Mouse (Mus musculus) hindbrain, embryonic 16.5 days (tissue): Measurements from ENCODE around the gene Prokr2. TPM values are rescaled to one million over a fixed set of nuclear protein-coding genes. Genes with fewer than 3 reads are reported as not detected.
"Not testable (repeated sequence)": the region's sequence is repeated elsewhere in the genome, so short reads cannot be mapped to it uniquely, and the experiment has no call there.

ENCODE experiments used
- ATAC-seq: fragments of 200-750 bp; cut with Nextera tagmentation; 2 replicates; pipeline ENCODE4 v1.8.0; 2017; ENCODE audit warnings: moderate TSS enrichment, moderate library complexity
- H3K27ac ChIP-seq: fragments of 300-500 bp; sonication (generic); 2 replicates; pipeline ENCODE4 v1.5.1; 2014; ENCODE audit warnings: low read depth, mild to moderate bottlenecking, control low read depth, low read length, moderate library complexity
- H3K27me3 ChIP-seq: fragments of 300-500 bp; sonication (generic); replicated peaks from 2 replicates; pipeline ENCODE4 v1.6.1; 2014; ENCODE audit warnings: low read length; ENCODE audit not compliant: control insufficient read depth, insufficient read depth
- H3K36me3 ChIP-seq: fragments of 300-500 bp; sonication (generic); 2 replicates; pipeline ENCODE4 v1.6.1; 2014; ENCODE audit warnings: mild to moderate bottlenecking, low read length, moderate library complexity, mixed read lengths; ENCODE audit not compliant: control insufficient read depth, insufficient read depth
- H3K4me1 ChIP-seq: fragments of 300-500 bp; sonication (generic); 2 replicates; pipeline ENCODE4 v1.6.1; 2014; ENCODE audit warnings: low read depth, low read length; ENCODE audit not compliant: control insufficient read depth, insufficient read depth
- H3K4me2 ChIP-seq: fragments of 300-500 bp; sonication (generic); 2 replicates; pipeline ENCODE4 v1.6.1; 2014; ENCODE audit warnings: mild to moderate bottlenecking, low read length, control low read depth, moderate library complexity
- H3K4me3 ChIP-seq: fragments of 300-500 bp; sonication (generic); 2 replicates; pipeline ENCODE4 v1.5.1; 2014; ENCODE audit warnings: mild to moderate bottlenecking, low read length, control low read depth, moderate library complexity
- H3K9ac ChIP-seq: fragments of 300-500 bp; sonication (generic); 2 replicates; pipeline ENCODE4 v1.6.1; 2014; ENCODE audit warnings: low read depth, mild to moderate bottlenecking, control low read depth, low read length, moderate library complexity
- H3K9me3 ChIP-seq: fragments of 300-500 bp; sonication (generic); 2 replicates; pipeline ENCODE4 v1.6.1; 2014; ENCODE audit warnings: mild to moderate bottlenecking, low read length, moderate library complexity; ENCODE audit not compliant: control insufficient read depth
- WGBS: fragments of 180-500 bp; shearing (Covaris S2); extraction: QIAGEN DNeasy Blood & Tissue Kit; methylation state at CpG from one replicate; pipeline ENCODE4 v1.1.7; 2014; 5-methylcytosine and 5-hydroxymethylcytosine counted together
- polyA plus RNA-seq: library from polyadenylated mRNA; unstranded; fragments of >200 nt; fragmentation: Nextera tagmentation; extraction: Ambion mirVana; gene quantifications from 2 replicates; pipeline ENCODE4 v1.2.1, GENCODE M21; 2015

Gene Prokr2
- polyA plus RNA-seq, 1 experiment from 2014 or later = 4.0 TPM

DNA sequence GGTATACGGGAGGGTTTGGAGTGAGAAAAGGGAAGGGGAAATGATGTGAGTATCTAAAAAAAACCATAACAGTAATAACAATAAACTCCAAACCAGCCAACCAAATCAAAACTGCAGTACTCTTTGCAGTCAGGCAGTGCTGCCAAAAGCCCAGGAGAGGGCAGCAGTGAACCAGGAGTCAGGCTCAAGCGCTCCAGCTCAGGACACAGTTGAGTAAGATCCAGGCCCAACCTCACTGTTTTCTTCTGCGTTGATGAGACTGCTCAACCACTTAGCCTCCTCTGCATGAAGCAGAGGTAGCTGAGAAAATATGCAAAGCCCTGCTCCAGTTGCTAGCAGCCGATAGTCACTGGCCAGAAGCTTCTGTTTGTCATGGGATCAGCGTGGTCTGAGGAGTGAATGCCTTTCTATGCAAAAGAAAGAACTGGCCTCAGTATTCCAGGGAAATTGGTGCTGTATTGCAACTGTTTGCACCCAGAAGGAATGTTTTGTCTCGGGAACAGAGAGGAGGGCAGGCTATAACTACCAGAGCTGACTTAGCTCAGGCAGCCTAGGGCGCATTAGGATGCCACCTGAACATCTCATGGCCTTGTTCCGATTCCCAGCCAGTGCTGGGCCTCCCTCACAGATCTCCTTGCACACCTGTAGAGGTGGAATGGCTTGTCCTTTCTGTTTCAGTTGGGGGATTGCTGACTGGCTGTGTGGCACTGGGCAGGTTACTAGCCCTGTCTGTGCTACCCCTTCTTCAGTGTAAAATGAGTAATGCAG is 69.0 kb downstream of the Prokr2 start:
- 37% methylated on average over 8 of the region's 8 CpGs for WGBS
- peak; percentile 89 for ATAC-seq
- Histone ChIP-seq H3K36me3 (no peaks in the 10 kb centered on the region), H3K27ac (0 out of 2 replicates have a peak overlapping the region, but pooled peaks have one; percentile 36), H3K4me3 (no peak overlapping the region), H3K27me3 (no peaks in the 10 kb centered on the region), H3K4me1 (no peaks in the 10 kb centered on the region), H3K4me2 (no peak overlapping the region), H3K9ac (no peak overlapping the region), H3K9me3 (0 out of 2 replicates have a peak, but pooled peaks cover 2% of the 10 kb centered on the region)

DNA sequence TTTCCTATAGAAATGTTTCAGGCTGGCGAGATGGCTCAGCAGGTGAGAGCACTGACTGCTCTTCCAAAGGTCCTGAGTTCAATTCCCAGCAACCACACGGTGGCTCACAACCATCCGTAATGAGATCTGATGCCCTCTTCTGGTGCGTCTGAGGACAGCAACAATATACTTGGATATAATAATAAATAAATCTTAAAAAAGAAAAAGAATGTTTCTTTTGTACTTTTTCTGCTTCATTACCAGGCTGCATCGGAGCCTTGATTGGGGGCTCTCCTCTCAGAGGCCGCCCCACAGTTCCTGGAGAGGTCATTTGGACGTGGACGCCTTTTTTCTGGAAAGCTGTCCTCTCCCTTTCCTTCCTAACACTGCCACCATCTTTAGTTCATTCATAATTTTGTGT is 71.2 kb downstream of the Prokr2 start:
- H3K36me3 ChIP-seq, H3K27me3 ChIP-seq, H3K4me2 ChIP-seq, H3K4me1 ChIP-seq, H3K4me3 ChIP-seq, H3K9me3 ChIP-seq, H3K9ac ChIP-seq, ATAC-seq, H3K27ac ChIP-seq: not testable (repeated sequence)
- WGBS = 90% methylated on average over 8 of the region's 8 CpGs

DNA sequence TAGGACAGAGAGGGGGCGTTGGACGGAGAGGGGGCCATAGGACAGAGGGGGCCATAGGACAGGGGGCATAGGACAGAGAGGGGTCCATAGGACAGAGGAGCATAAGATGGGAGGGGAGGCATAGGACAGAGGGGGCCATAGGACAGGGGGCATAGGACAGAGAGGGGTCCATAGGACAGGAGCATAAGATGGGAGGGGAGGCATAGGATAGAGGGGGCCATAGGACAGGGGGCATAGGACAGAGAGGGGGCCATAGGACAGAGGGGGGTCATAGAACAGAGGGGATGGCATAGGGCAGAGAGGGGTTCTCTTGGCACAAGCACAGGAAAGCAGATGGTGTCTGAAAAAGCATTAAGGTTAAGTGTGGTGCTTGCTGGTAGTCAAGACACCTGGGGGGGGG is 71.7 kb downstream of the Prokr2 start:
- no peak overlapping the region for H3K9ac ChIP-seq
- peak; percentile 18; the same call in 1 of the 2 replicates for ATAC-seq
- no peaks in the 10 kb centered on the region for H3K27me3 ChIP-seq
- WGBS = 87% methylated on average over 2 of the region's 2 CpGs
- H3K9me3 ChIP-seq = 0 out of 2 replicates have a peak, but pooled peaks cover 2% of the 10 kb centered on the region
- H3K36me3 ChIP-seq = no peaks in the 10 kb centered on the region
- H3K4me2 ChIP-seq = no peak overlapping the region
- no peaks in the 10 kb centered on the region for H3K4me1 ChIP-seq
- no peak overlapping the region for H3K27ac ChIP-seq
- H3K4me3 ChIP-seq = no peak overlapping the region

DNA sequence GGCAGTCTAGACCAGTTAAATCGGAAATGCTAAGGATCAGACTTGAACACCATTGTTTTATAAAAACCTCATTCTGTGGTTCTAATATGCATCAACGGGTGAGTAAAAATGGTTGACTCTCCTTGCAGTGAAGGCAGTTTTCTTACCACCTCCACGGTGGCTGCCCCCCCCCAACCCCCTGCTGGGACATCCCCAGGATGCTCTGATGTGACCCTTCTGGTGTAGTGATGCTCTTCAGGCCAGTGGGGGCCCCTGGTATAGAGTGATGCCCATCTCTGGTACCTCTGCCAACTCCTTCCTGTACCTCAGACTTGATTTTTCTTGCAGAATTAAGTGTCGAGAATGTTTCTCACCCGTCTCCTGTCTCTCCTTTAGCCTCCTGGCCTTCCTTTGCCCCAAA is 72.6 kb downstream of the Prokr2 start:
- no peak for ATAC-seq
- H3K27me3 ChIP-seq = no peaks in the 10 kb centered on the region
- 82% methylated on average over 5 of the region's 5 CpGs for WGBS

DNA sequence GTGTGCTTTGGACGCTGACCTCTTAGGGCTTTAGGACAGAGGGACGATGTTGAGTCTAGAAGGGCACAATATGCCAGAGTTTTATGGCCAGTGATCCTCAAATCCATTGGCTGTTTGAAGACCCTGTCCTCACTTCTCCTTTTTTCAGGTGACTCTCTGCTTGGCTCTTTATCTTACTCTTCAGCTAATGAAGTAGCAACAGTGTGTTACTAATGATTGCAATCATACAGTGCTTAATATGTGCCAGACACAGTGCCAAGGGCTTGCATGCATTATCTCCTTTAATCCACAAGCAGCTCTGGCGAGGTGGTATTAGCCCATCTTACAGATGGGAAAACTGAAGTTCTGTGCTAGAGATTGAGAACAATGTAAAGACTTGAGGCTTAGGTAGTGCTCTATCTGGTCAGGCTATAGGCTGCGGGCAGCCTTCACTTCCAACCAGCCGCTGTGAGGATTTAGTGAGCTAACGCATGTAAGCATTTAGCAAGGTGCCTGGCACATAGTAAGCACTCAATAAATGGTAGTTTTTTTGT is 75.8 kb downstream of the Prokr2 start:
- 0 out of 2 replicates have a peak, but pooled peaks cover 2% of the 10 kb centered on the region for H3K9me3 ChIP-seq
- 95% methylated on average over 6 of the region's 6 CpGs for WGBS
- no peak overlapping the region for H3K9ac ChIP-seq
- no peak overlapping the region for H3K4me3 ChIP-seq
- ATAC-seq = no peak
- H3K36me3 ChIP-seq = peaks cover 16% of the 10 kb centered on the region
- H3K27ac ChIP-seq = no peak overlapping the region
- no peaks in the 10 kb centered on the region for H3K27me3 ChIP-seq
- no peaks in the 10 kb centered on the region for H3K4me1 ChIP-seq
- no peak overlapping the region for H3K4me2 ChIP-seq

More for the DNA sequence above, 72.6 kb downstream of the Prokr2 start:
- Histone ChIP-seq H3K9ac (no peak overlapping the region), H3K36me3 (no peaks in the 10 kb centered on the region), H3K4me2 (no peak overlapping the region), H3K4me3 (no peak overlapping the region), H3K9me3 (0 out of 2 replicates have a peak, but pooled peaks cover 2% of the 10 kb centered on the region), H3K4me1 (no peaks in the 10 kb centered on the region), H3K27ac (no peak overlapping the region)

DNA sequence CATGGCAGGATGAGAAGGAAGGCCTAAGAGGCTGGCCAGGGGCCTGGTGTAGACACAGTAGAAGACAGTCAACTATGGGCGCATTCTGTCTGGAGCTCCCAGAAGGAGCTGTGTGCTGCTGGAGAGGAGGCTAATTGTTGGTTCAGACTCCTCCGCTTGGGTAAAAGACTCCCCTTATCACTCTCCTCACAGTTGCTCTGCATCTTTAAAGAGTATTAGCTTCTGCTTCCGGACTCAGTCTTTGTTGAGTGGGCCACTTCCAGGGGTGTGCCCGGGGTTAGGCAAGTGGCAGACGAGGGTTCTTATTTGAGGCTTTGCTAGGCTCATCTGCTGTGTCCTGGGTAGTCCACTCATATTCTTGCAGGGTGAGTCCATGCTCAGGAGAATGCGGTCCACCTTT is 76.4 kb downstream of the Prokr2 start:
- 94% methylated on average over 6 of the region's 6 CpGs for WGBS
- H3K4me3 ChIP-seq = no peak overlapping the region
- H3K9me3 ChIP-seq = 0 out of 2 replicates have a peak, but pooled peaks cover 1% of the 10 kb centered on the region
- H3K4me1 ChIP-seq = no peaks in the 10 kb centered on the region
- H3K36me3 ChIP-seq = peaks cover 16% of the 10 kb centered on the region
- no peak overlapping the region for H3K4me2 ChIP-seq
- no peaks in the 10 kb centered on the region for H3K27me3 ChIP-seq
- H3K27ac ChIP-seq = no peak overlapping the region
- H3K9ac ChIP-seq = no peak overlapping the region
- ATAC-seq = no peak

DNA sequence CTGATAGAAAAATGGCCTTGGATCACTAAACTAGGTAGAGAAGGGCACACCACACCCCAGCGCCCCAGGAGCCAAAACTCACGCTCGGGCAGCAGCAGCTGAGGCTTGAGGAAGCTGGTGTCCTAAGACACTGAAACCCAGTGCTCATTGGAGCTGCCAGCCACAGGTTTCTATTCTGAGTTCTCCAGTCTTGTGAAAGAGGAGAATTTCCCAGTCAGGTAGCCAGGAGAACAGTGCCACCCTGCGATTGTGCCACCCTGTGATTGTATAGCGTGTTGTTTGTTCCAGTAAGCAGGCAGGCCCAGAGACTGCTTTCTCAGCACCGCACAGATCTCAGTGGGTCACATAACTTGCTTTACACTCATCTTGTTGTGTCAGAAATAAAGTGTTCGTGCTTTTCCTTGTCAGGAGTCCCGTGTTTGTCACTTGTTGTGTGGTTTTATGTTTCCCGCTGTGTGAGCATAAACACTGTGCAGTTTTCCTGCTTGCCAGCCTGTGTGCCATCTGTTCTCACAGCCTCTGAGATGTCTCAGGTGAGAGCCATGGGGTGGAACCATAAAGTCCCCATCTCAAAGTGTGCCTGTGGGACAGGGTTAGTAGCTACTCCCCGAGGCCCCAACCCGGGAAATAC is 77.9 kb downstream of the Prokr2 start:
- WGBS = 93% methylated on average over 11 of the region's 11 CpGs
- H3K9ac ChIP-seq = no peak overlapping the region
- ATAC-seq = no peak
- peaks cover 20% of the 10 kb centered on the region for H3K36me3 ChIP-seq
- no peaks in the 10 kb centered on the region for H3K9me3 ChIP-seq
- H3K4me1 ChIP-seq = no peaks in the 10 kb centered on the region
- no peak overlapping the region for H3K27ac ChIP-seq
- no peak overlapping the region for H3K4me3 ChIP-seq
- no peak overlapping the region for H3K4me2 ChIP-seq
- H3K27me3 ChIP-seq = no peaks in the 10 kb centered on the region

DNA sequence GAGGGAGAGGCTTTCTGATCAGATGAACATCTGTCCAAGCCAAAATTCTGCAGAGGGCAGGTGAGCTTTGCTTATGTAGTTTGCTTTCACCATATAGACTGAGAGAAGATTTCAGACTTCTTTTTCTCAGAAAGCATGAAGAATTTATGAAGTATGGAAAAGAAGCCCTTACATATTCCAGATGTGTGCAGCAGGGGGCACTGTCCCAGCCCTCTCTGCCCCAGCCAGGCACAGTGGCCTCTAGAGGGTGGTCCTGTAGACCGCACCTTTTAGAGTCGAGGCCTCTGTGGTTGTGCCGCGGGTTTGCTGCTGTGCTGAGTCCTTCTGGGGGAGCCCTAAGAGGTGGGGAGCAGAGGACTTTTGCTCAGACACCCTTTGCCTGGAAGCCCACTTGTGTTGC is 79.3 kb downstream of the Prokr2 start:
- Histone ChIP-seq H3K27me3 (no peaks in the 10 kb centered on the region), H3K36me3 (peaks cover 31% of the 10 kb centered on the region), H3K4me2 (no peak overlapping the region), H3K4me3 (no peak overlapping the region), H3K9ac (no peak overlapping the region), H3K9me3 (no peaks in the 10 kb centered on the region), H3K4me1 (no peaks in the 10 kb centered on the region), H3K27ac (no peak overlapping the region)
- no peak for ATAC-seq
- 55% methylated on average over 4 of the region's 4 CpGs for WGBS

DNA sequence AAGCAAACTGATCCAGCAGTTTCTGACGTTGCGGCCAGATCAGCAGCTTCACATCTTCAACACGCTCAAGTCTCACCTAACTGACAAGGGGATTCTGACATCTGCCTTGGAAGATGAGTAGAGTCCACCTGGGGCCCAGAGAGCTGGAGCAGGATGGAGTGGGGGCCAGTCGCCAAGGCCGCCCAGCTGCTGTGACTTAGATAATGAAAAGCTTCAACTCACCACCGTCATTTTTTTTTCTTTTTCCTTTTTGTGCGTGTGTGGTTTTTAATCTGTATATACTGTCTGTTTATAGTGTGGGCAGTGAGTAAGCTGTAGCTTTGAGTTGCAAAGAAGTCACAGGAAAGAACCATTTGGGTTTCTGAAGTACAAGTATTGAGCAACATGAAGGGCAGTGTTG is 80.1 kb downstream of the Prokr2 start:
- Histone ChIP-seq H3K4me2 (no peak overlapping the region), H3K9ac (no peak overlapping the region), H3K27ac (no peak overlapping the region), H3K36me3 (peaks cover 33% of the 10 kb centered on the region), H3K27me3 (no peaks in the 10 kb centered on the region), H3K9me3 (no peaks in the 10 kb centered on the region), H3K4me1 (no peaks in the 10 kb centered on the region), H3K4me3 (no peak overlapping the region)
- WGBS = 92% methylated on average over 7 of the region's 7 CpGs
- ATAC-seq = no peak
